Mouse (Mus musculus): ENCODE measurements around the gene 4930470P17Rik. TPM values are rescaled to one million over a fixed set of nuclear protein-coding genes. Genes with fewer than 3 reads are reported as not detected.

The 4930470P17Rik gene
- polyA plus RNA-seq, 1 experiment = not detected

GRCm38 (mm10) chr2:170552088-170552487 lies 49.7 kb downstream of the 4930470P17Rik start:
- no peaks in the 10 kb centered on the region for H3K36me3 ChIP-seq (ENCODE audit: control insufficient read depth)
- no peak overlapping the region for H3K4me3 ChIP-seq (replicated peaks)
- no peaks in the 10 kb centered on the region for H3K9me3 ChIP-seq (ENCODE audit: control insufficient read depth, low read length)
- no peaks in the 10 kb centered on the region for H3K27me3 ChIP-seq (ENCODE audit: control insufficient read depth)
- no peaks in the 10 kb centered on the region for H3K4me1 ChIP-seq (ENCODE audit: control insufficient read depth)
- TF ChIP-seq TAL1 (IDR thresholded peaks at IDR 0.05; ENCODE audit: low read length) (no peak), GATA1 (IDR thresholded peaks at IDR 0.05; ENCODE audit: low read length) (no peak)

GRCm38 (mm10) chr2:170550240-170550639 lies 51.6 kb downstream of the 4930470P17Rik start:
- TF ChIP-seq TAL1 (IDR thresholded peaks at IDR 0.05; ENCODE audit: low read length) = no peak
- no peak for TF ChIP-seq GATA1 (IDR thresholded peaks at IDR 0.05; ENCODE audit: low read length)
- H3K9me3 ChIP-seq (ENCODE audit: control insufficient read depth, low read length) = no peaks in the 10 kb centered on the region
- no peaks in the 10 kb centered on the region for H3K36me3 ChIP-seq (ENCODE audit: control insufficient read depth)
- H3K27me3 ChIP-seq (ENCODE audit: control insufficient read depth) = no peaks in the 10 kb centered on the region
- no peak overlapping the region for H3K4me3 ChIP-seq (replicated peaks)
- no peaks in the 10 kb centered on the region for H3K4me1 ChIP-seq (ENCODE audit: control insufficient read depth)

- Histone ChIP-seq H3K36me3 (ENCODE audit: control insufficient read depth) (no peaks in the 10 kb centered on the region), H3K4me1 (ENCODE audit: control insufficient read depth) (no peaks in the 10 kb centered on the region), H3K9me3 (ENCODE audit: control insufficient read depth, low read length) (no peaks in the 10 kb centered on the region), H3K4me3 (replicated peaks) (no peak overlapping the region), H3K27me3 (ENCODE audit: control insufficient read depth) (no peaks in the 10 kb centered on the region)
- TF ChIP-seq GATA1 (IDR thresholded peaks at IDR 0.05; ENCODE audit: low read length) (no peak), TAL1 (IDR thresholded peaks at IDR 0.05; ENCODE audit: low read length) (no peak)
These were observed 52.7 kb downstream of the 4930470P17Rik start for GRCm38 (mm10) chr2:170549146-170549545.

DNA sequence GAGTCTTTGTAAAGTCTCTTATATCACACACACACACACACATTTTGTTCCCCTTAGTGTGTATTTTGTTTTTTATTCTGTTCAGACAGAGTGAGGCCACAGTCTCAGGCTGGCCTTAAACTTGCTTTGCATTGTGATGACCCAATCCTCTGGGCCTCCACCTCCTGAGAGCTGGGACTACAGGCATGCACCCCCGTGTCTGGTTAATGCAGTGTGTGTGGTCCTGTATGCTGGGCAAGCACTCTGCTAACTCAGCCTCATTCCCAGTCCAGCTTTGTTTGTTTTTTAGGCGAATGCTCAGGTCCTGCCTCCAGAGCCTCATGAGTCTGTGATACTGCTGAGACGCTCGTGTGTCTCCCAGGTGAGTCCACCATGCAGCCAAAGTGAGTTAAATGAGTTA lies 53.8 kb downstream of the 4930470P17Rik start:
- Histone ChIP-seq H3K9me3 (ENCODE audit: control insufficient read depth, low read length) (peaks cover 2% of the 10 kb centered on the region; the same call in 1 of the 2 replicates), H3K4me3 (replicated peaks) (no peak overlapping the region), H3K36me3 (ENCODE audit: control insufficient read depth) (no peaks in the 10 kb centered on the region), H3K27me3 (ENCODE audit: control insufficient read depth) (no peaks in the 10 kb centered on the region), H3K4me1 (ENCODE audit: control insufficient read depth) (no peaks in the 10 kb centered on the region)
- TF ChIP-seq GATA1 (IDR thresholded peaks at IDR 0.05; ENCODE audit: low read length) (no peak), TAL1 (IDR thresholded peaks at IDR 0.05; ENCODE audit: low read length) (no peak)

- Histone ChIP-seq H3K9me3 (ENCODE audit: control insufficient read depth, low read length) (peaks cover 6% of the 10 kb centered on the region), H3K36me3 (ENCODE audit: control insufficient read depth) (no peaks in the 10 kb centered on the region), H3K4me1 (ENCODE audit: control insufficient read depth) (no peaks in the 10 kb centered on the region), H3K27me3 (ENCODE audit: control insufficient read depth) (no peaks in the 10 kb centered on the region), H3K4me3 (replicated peaks) (no peak overlapping the region)
- TF ChIP-seq TAL1 (IDR thresholded peaks at IDR 0.05; ENCODE audit: low read length) (no peak), GATA1 (IDR thresholded peaks at IDR 0.05; ENCODE audit: low read length) (no peak)
These were observed 54.3 kb downstream of the 4930470P17Rik start for GRCm38 (mm10) chr2:170547526-170547925.

DNA sequence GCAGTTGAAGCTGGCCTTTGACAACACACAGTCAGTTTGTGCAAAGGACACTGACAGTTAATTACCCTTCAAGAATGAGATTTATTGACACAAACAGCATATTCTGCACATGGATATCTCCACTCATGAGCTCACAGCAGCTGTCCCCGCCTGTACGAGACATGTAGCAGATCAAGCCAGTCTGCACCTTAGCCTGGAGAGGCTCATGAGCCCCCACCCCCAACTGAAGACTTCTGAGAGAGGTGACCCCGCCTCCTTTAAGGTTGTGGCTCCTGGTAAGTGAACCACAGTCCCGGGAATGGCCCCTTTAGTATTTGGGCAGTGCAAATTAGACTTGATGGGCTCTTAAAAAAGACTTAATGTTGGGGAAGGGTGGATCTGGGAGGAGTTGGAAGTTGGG lies 56.1 kb downstream of the 4930470P17Rik start:
- H3K4me1 ChIP-seq (ENCODE audit: control insufficient read depth) = no peaks in the 10 kb centered on the region
- H3K36me3 ChIP-seq (ENCODE audit: control insufficient read depth) = no peaks in the 10 kb centered on the region
- H3K27me3 ChIP-seq (ENCODE audit: control insufficient read depth) = no peaks in the 10 kb centered on the region
- peaks cover 9% of the 10 kb centered on the region for H3K9me3 ChIP-seq (ENCODE audit: control insufficient read depth, low read length)
- TF ChIP-seq TAL1 (IDR thresholded peaks at IDR 0.05; ENCODE audit: low read length) (no peak), GATA1 (IDR thresholded peaks at IDR 0.05; ENCODE audit: low read length) (no peak)
- H3K4me3 ChIP-seq (replicated peaks) = no peak overlapping the region

GRCm38 (mm10) chr2:170544950-170545349 lies 56.9 kb downstream of the 4930470P17Rik start:
- Histone ChIP-seq H3K4me1 (ENCODE audit: control insufficient read depth) (no peaks in the 10 kb centered on the region), H3K27me3 (ENCODE audit: control insufficient read depth) (no peaks in the 10 kb centered on the region), H3K4me3 (replicated peaks) (no peak overlapping the region), H3K9me3 (ENCODE audit: control insufficient read depth, low read length) (peaks cover 9% of the 10 kb centered on the region), H3K36me3 (ENCODE audit: control insufficient read depth) (no peaks in the 10 kb centered on the region)
- TF ChIP-seq TAL1 (IDR thresholded peaks at IDR 0.05; ENCODE audit: low read length) (no peak), GATA1 (IDR thresholded peaks at IDR 0.05; ENCODE audit: low read length) (no peak)

GRCm38 (mm10) chr2:170544159-170544558 lies 57.7 kb downstream of the 4930470P17Rik start:
- Histone ChIP-seq H3K4me3 (replicated peaks) (no peak overlapping the region), H3K9me3 (ENCODE audit: control insufficient read depth, low read length) (peaks cover 9% of the 10 kb centered on the region), H3K4me1 (ENCODE audit: control insufficient read depth) (no peaks in the 10 kb centered on the region), H3K36me3 (ENCODE audit: control insufficient read depth) (no peaks in the 10 kb centered on the region), H3K27me3 (ENCODE audit: control insufficient read depth) (no peaks in the 10 kb centered on the region)
- TF ChIP-seq TAL1 (IDR thresholded peaks at IDR 0.05; ENCODE audit: low read length) (no peak), GATA1 (IDR thresholded peaks at IDR 0.05; ENCODE audit: low read length) (no peak)

DNA sequence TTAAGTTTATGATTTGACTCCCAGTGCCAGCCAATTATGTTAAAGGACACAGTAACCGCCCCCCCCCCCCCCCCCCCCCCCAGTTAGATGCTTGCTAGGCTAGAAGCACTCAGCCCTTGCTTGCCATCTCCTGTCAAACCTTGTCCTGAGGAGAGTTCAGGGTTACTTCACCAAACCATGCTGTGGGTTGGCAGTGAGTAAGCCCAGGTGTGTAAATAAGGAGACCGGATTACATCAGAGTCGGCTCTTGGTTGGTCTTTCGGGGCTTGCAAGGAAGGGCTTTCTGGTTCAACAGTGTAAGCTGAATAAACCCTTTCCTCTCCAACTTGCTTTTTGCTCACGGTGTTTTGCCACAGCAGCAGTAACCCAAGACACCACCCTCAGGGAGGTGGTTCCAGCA lies 58.2 kb downstream of the 4930470P17Rik start:
- H3K9me3 ChIP-seq (ENCODE audit: control insufficient read depth, low read length) = peaks cover 9% of the 10 kb centered on the region
- H3K27me3 ChIP-seq (ENCODE audit: control insufficient read depth) = no peaks in the 10 kb centered on the region

DNA sequence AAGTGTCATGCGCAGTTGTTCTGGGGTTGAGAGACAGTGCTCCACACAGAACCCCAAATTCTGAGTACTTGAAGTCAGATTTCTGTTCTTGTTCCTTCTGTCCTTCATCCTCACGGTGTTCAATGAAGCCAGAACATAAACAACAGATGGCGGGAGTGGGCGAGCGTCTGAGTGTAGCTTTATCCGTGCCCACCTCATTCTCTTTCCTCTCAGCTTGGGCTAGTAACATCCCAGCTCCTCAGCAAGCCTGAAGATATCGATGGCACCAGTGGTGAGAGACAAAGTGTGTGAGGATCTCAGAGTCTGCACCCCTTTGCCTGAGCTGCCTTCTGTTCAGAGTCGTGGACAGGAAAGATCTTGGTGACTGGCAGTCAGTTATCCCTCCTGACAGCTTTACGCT lies 62.6 kb downstream of the 4930470P17Rik start:
- Histone ChIP-seq H3K4me3 (replicated peaks) (no peak overlapping the region), H3K27me3 (ENCODE audit: control insufficient read depth) (no peaks in the 10 kb centered on the region), H3K9me3 (ENCODE audit: control insufficient read depth, low read length) (peaks cover 9% of the 10 kb centered on the region), H3K36me3 (ENCODE audit: control insufficient read depth) (no peaks in the 10 kb centered on the region), H3K4me1 (ENCODE audit: control insufficient read depth) (no peaks in the 10 kb centered on the region)
- TF ChIP-seq TAL1 (IDR thresholded peaks at IDR 0.05; ENCODE audit: low read length) (no peak), GATA1 (IDR thresholded peaks at IDR 0.05; ENCODE audit: low read length) (no peak)

More for the DNA sequence above, 58.2 kb downstream of the 4930470P17Rik start:
- Histone ChIP-seq H3K4me3 (replicated peaks) (no peak overlapping the region), H3K36me3 (ENCODE audit: control insufficient read depth) (no peaks in the 10 kb centered on the region), H3K4me1 (ENCODE audit: control insufficient read depth) (no peaks in the 10 kb centered on the region)
- TF ChIP-seq TAL1 (IDR thresholded peaks at IDR 0.05; ENCODE audit: low read length) = no peak
- no peak for TF ChIP-seq GATA1 (IDR thresholded peaks at IDR 0.05; ENCODE audit: low read length)
